Mouse (Mus musculus) telencephalon, adult 2 months (tissue): ENCODE measurements around the gene Tex14.
"Not testable (repeated sequence)": the region's sequence is repeated elsewhere in the genome, so short reads cannot be mapped to it uniquely, and the experiment has no call there.

ENCODE experiments used
- DNase-seq: peaks from one replicate; pipeline ENCODE4 v3.0.0-alpha.2; 2011; ENCODE audit warnings: low read depth, low spot score

Gene Tex14

DNA sequence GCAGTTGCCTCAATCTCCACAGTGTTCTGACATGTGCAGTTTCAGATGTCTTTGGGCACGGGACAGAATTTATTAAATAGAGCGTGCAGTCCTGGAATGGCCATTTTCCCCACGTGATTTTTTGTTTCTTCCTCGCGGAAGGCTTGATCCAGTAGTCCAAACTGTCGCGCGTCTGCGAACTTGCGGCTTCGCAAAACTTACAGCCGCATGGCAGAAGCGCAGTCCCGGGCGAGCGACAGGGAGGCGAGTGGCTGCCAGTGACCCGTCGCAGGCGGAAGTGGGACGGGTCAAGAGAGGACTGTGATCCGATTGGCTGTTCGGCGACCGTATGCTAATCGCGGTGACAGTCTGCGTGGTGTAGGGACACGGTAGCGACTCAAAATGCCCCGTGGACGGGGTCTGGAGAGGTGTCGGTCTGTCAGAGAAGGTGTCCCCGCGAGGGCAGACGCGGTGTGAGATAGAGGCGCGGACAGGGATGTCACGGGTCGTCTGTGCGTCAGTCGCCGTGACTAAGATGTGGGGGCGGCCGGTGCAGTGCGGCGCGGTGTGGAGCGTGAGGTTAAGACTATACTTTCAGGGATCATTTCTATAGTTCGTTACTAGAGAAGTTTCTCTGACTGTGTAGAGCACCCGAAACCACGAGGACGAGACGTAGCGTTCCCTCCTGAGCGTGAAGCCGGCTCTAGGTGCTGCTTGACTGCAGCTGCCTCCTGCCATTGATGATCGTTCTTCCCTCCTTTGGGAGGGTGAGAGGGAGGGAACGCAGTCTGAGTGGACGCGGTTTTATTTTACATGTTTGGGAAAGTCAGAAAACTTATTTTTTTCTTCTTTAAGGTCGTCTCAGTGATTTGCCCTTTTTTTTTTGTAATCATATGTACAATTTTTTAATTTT lies 66.2 kb downstream of the Tex14 start:
- peak; percentile 66 for DNase-seq

DNA sequence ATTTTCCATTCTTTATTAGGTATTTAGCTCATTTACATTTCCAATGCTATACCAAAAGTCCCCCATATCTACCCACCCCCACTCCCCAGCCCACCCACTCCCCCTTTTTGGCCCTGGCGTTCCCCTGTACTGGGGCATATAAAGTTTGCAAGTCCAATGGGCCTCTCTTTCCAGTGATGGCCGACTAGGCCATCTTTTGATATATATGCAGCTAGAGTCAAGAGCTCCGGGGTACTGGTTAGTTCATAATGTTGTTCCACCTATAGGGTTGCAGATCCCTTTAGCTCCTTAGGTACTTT lies 66.8 kb downstream of the Tex14 start:
- DNase-seq = not testable (repeated sequence)

DNA sequence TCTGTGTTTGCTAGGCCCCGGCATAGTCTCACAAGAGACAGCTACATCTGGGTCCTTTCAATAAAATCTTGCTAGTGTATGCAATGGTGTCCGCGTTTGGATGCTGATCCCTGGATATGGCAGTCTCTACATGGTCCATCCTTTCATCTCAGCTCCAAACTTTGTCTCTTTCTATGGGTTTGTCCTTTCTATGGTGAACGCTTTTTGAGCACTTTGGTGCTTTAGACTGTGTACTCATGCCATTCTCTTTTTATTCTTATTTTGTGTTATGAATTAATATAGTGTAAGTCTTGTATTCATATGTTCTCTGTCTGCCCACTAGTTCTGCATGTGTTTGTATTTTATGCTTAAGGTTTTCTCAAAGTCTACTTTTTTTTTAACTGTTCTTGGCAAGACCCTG lies 67.2 kb downstream of the Tex14 start:
- DNase-seq = not testable (repeated sequence)

DNA sequence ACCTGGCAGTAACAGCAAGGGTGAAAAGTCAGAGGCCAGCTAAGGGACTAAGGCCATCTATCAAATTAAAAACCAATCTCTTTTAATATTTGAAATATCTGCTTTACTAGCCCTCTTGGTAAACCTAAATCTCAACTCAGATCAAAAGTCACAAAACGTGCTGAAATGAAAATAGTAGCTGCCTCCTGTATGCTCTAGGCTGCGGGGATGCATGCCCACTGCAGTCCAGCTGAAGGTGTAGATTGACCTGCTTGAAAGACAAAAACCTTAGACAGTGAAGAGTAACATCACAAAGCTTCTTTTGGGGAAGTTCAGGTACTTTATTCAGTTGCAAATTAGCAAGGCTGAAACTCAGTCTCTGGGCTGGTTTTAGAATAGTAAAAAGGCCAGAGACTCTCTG lies 74.3 kb downstream of the Tex14 start:
- DNase-seq = not testable (repeated sequence)

DNA sequence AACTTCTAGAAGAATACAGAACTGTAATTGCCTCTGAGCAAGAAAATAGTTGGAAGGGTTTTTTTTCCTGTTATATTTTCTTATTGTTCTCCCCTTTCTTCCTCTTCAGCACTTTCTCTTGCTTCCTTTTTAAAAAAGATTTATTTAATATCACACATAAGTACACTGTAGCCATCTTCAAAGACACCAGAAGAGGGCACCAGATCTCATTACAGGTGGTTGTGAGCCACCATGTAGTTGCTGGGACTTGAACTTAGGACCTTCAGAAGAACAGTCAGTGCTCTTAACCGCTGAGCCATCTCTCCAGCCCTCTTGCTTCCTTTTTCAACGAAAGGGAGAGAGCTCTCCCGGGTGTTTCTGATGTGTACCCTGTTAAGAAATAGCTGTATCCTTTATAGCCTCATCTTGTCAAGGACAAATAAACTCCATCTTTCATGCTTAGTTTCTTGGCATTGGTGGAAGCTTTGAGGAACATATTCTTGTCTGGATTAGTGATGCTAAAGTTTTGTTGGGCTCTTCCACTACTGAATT lies 79.0 kb downstream of the Tex14 start:
- no peak for DNase-seq

DNA sequence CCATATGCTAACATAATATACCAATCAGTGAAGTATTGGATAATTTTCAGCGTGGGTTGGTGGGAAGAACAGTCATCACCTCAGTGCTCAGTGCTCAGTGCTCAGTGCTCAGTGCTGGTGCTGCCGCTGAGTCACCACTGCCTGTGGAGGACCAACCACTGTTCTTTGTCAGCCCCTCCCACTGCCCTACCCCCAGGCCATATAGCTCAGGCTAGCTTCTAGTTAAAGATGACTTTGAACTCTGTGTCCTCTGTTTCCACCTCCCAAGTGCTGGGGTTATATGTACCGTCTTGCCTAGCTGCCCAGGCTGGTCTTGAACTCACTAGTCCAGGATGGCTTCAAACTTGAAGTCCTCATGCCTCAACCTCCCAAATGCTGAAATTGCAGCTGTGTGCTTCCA lies 84.1 kb downstream of the Tex14 start:
- no peak for DNase-seq

DNA sequence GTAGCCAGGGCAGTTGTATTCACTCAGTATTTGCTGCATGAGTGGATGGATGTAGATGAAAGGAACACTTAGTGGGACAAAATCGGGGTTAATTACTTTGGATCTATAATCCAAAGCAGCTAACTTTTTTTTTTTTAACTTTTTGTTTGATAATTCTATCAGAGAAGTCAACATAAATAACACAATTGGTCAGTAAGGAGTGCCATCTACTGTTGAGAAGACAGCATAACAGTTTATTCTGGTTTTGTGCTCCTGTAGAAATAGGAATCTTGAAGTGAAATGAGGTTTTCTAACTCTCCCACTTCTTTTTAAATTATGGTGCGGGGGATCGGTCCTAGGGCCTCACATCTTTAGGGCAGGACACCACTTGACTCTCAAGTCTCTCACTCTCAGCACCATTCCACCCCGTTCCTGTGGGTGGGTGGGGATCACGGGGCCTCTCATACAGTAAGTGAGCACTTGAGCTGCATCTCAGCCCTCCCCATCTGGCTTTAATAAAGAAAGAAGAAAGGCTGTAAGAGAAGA lies 99.9 kb downstream of the Tex14 start:
- peak; percentile 11 for DNase-seq

DNA sequence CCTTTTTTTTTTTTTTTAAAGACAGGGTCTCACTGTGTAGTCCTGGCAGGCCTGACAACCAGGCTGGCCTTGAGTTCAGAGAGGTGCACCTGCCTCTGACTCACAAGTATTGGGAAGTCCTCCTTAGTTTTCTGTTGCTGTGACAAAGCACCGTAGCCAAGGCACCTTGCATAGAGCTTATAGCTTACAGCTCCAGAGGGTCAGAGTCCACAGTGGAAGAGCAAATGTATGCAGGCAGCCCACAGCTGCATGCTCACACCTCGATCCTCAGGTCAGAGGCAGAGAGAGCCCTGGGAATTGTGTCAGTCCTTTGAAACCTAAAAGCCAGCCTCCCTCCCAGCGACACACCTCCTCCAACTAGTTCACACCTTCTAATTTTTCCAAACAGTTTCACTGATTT lies 101.6 kb downstream of the Tex14 start:
- DNase-seq = no peak

DNA sequence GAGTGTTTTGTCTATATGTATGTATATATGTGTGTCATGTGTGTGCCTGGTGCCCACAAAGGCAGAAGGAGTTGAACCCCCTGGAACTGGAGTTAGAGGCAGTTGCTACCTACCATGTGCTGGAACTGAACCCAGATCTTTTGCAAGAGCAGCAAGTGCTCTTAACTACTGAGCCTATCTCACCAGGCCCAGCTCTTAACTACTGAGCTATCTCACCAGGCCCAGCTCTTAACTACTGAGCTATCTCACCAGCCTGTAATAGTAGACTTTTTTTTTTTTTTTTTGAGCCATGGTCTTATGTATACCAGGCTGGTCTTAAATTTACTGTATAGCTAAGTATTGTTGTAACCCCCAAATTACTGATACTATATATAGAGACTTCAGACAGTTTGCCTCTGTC lies 102.2 kb downstream of the Tex14 start:
- DNase-seq = no peak

DNA sequence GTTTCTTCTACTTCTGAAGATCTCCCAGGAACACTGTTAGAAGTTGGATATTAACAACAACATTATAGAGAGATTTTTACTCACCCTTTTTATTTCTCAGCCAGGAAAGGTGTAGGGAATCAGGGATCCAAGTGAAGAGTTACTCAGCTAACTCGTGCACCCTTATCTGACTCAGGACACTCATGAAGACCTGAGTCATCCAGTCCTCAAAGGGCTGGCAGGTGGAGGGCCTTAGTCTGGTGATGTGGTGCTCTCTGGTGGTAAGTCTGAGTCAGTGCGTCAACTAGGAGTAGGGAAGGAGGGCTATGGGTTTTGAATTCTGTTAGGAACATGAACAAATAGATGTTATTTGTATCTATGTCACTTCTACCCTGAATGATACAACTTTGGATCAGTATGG lies 114.4 kb downstream of the Tex14 start:
- no peak for DNase-seq

DNA sequence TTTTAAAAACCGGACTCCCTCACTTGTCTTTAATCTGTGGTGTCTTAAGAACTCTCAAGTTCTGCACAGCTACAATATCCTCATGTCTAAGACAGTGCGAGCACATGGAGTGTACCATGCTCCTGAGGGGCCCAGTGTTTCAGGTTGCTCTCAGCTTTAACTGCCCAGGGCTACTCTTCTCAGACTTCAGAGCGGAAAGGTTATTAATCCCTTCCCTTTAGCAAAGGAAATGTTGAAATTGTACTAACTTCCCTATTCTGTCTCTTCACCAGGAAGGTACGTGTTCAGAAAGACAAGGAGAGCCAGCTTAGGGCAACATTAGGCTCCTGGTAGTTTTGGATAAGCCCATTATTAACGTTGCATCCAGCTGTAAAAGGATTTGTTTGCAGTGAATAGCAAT lies 118.6 kb downstream of the Tex14 start:
- DNase-seq = no peak

DNA sequence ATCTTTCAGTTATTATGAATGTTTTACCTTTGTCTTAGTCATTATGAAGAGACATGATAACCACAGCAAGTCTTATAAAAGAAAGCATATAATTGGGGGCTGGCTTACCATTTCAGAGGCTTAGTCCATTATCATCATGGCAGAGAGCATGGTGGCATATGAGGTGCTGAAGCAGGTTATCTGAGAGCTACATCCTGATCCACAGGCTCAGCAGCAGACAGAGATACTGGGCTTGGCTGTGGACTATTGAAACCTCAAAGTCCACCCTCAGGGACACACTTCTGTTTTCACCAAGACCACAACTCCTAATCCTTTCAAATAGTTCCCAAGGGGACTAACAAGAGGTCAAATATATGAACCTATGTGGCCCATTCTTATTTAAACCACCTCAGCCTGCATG lies 119.1 kb downstream of the Tex14 start:
- DNase-seq = no peak

DNA sequence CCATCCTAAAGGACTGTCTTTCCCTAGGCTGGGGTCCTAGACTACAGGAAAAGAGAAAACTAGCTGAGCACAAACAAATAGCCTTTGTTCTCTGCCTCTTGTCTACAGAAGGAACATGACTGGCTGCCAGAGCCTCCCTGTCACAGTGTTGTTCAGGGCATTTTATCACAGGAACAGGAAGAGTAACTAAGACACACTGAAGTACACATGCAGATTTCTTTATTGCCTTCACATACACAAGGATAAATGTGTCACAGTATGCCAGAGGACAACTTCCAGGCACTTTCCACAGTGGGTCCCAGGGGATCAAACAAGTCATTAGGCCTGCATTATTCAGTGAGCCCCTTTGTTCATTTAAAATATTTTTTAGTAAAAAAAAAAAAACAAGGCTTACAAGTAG lies 119.9 kb downstream of the Tex14 start:
- DNase-seq = no peak

DNA sequence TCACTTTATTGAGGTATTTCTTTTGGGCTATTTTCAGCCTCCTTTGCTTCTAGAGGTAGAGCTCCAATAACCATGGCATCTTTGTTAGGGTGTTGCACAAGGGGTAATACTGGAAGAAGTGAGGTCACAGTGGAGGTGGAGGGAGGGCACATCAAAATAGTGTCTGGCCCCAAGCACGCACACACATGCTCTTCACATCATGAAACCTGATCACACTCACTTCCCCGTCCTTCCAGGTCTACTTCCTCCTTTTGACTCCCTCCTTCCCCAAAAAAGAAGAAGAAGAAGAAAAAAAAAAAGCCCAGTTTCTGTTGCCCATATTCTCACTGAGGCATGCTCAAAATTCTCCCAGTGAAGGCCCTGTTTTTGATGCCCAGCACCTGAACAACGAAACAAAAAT lies 122.5 kb downstream of the Tex14 start:
- DNase-seq = no peak

DNA sequence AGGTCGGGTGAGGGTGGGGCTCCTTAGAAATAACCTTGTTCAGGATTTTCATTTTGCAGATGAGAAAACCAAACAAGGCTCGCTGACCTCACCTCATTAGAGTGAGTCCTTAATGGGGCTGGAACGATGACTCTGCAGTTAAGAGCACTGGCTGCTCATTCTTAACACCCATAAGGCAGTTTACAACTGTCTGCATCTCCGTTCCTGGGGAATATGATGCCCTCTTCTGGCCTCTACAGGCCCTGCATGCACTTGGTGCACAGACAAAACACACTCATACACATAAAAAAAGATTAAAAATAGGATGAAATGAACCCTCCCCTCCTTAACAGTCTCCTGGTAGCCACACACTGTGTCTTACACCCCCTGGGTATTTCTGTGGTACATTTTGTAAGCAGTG lies 123.1 kb downstream of the Tex14 start:
- no peak for DNase-seq

DNA sequence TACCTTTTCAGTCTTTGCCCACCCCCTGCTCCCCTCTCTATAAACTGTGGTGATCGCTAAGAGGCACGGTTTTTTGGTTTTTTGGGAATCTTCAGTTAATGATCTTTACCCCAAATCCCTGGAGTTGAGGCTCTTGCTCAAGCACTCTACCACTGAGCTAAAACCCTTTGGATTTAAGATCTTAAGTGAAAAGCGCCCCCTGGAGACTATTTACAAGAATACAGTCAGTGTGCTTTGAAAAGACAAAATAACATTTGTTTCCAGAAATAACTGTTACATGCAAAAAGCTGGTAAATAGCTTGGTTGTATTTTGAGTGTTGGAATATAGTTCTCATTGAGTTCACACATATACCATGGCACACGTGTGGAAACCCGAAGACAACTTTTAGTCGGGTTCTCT lies 126.8 kb downstream of the Tex14 start:
- no peak for DNase-seq

DNA sequence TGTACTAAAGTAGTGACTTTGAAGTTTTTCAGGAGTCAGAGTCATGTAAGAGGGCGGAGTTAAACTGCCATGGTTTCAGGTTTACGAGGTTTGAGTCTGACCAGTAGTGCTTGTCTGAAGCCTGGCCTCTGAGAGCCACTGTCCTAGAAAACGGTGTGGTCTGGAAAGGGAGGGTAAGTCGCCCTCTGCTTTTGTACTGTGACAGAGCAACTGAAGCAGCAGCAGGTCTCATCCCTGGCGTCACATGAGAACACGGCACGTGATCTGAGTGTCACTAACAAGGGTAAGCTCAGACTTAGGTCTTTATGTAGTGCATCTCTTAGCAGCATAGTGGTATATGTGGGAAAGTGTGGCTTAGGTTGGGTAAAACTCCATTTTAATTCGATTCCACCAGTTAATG lies 137.4 kb downstream of the Tex14 start:
- DNase-seq = no peak

DNA sequence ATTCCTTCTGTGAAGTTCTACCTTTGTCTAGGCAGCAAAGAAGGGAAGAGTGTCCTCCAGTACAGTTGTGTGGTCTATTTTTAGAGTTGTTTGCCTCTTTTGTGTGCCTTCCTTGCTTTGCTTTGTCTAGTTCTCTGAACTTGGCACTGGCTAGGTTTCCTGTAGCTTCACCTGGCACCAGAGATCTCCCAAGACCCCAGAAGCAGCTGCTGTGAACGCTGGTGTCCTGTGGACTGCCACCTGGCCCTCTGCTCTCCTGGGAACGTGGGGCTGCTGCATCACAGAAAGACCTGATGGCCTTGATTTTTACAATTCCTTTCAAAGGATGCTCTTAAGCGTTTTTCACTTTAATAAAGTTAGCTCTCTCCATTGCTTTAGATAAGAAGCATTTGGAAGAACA lies 138.0 kb downstream of the Tex14 start:
- DNase-seq = no peak

DNA sequence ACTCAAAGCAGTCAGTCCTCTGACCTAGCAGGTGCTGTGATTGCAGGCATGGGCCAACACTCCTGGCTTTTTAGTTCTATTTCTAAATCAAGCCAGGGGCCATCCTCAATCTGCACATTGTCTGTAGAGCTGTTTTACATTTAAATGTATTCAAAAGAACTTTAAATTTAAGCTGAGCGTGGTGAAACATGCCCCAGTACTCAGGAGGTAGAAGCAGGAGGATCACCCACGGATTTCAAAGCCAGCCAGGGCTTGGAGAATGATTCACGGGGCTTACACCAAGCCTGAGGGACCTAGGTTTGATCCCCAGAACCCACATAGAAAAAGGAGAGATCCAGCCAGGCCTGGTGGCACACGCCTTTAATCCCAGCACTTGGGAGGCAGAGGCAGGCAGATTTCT lies 148.5 kb downstream of the Tex14 start:
- peak; percentile 32 for DNase-seq

DNA sequence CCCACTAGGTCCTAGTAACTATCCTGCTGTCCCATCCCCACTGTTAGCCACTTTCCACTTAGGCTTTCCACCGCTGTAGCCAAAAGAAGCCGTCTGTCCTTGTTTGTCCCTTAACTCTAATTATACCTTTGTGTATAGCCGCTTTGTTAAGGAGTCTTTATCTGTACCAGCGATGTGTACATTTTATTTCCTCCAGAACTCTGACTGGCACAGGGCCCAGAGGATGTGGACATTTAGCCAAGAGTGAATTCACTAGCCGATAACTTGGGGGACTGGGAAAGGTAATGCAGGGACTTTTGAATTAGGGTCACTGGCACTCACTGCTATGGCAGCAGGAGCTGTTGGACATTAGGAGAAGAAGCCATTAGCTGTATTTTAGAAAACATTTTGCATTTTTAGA lies 149.5 kb downstream of the Tex14 start:
- DNase-seq = no peak

DNA sequence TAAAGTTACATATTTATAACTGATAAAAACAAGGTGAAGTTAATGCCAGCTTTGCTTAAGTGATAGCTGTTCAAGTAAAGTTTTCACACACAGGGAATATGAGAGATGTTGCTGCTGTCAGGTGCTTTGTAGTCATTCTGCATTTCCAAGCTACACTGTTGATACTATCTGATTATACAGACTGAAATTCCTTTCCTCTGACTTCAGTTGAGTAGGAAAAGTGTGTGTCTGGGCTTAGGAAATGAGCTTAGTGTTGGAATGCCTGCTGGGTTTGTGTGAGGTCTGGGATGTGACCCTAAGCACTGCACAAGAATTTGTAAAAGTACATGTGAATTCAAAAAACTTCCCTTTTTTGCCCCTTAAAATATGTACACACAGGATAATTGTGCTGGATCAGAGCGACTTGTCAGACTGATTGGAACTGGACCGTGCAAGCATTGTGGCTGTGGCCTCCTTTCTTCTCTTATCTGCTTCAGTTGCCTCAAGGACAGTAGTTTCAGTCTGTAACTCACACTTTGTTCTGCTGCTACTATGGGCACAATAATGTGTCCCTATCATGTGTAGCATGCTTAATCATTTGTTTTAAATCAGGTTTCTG lies 150.3 kb downstream of the Tex14 start:
- DNase-seq = no peak

DNA sequence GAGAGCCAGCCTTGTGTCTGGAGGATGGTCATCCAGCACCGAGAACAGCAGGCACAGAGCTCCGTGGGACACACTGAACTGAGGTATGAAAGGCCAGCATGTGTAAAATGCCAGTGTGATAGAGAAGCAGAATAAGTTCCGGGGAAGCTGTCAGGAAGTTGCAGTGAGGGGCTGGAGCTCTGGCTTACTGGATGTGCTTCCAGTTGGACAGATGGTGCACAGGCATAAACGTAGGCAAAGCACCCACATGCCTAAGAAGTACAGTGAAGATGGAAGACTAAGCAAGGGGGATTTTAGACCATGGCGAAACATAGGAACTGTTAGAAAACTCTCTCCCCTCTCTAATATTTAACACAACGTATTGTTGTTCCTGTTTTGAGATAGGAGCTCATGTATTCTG lies 156.3 kb downstream of the Tex14 start:
- no peak for DNase-seq

DNA sequence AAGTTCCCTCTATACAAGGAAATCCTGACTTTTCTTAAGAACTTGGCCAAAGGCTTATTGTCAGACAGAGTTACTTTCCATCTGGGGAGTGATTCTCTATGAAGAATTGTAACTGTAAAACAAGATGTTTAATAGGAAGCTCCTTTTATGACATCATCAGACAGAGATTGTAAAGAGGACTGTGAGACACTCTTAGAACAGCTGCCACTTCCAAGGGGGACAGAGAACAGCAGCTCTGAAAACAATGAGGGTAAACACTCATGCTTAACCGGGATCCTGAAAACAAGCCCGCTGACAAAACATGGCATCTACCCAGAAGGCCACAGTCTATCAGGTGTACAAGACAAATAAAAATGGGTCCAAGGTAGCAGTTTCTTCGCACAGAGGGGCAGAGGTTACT lies 161.6 kb downstream of the Tex14 start, which contains the start of gene Gm11492:
TSS of gene Gm11492 (plus strand) at position 153 of the 400 bp plus-strand sequence.
- DNase-seq = no peak
